Mouse (Mus musculus): ENCODE measurements at regions not wholly inside any gene's neighbourhood (a gene's known extent, or its start where the extent isn't known, plus 50 kb on each side); places are given as distances from the start of the nearest gene placed in this dataset.

DNA sequence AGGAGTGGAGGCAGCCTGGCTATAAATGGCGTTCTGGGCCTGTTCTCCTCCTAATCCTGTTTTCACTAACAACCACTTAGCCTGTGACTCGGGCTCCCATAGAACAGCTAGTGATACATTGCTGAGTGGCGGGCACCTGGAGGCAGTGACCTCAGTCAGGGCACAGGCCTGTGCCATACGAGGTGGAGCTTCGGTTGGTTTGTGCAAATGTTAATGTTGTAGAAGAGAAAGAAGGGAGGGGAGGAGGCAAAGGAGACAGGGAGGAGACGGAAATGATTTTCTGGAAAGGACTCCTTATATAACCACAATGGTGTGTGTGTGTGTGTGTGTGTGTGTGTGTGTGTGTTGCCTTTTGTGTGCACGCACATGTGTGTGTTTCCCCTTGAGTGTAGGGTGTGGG, 148.4 kb downstream of the Cd83 start:
- H3K4me2 ChIP-seq (ENCODE audit: low read length): no peak overlapping the region
- no peak overlapping the region for H3K27ac ChIP-seq
- no peaks in the 10 kb centered on the region for H3K9me3 ChIP-seq (replicated peaks; ENCODE audit: low read length)
- 0 out of 2 replicates have a peak, but pooled peaks cover 3% of the 10 kb centered on the region for H3K4me1 ChIP-seq (replicated peaks; ENCODE audit: insufficient read depth, low read length)
- no peak overlapping the region for H3K4me3 ChIP-seq (replicated peaks; ENCODE audit: low read depth, low read length)
- no peak for ATAC-seq (replicated peaks; ENCODE audit: low FRiP score, low read depth)
- TF ChIP-seq CTCF (IDR thresholded peaks at IDR 0.05; ENCODE audit: low read depth): no peak
- H3K36me3 ChIP-seq (ENCODE audit: insufficient read depth, low read length): no peaks in the 10 kb centered on the region
- no peak overlapping the region for H3K9ac ChIP-seq (ENCODE audit: low read depth, low read length)
- 53% methylated on average over 7 of the region's 7 CpGs for WGBS
- no peaks in the 10 kb centered on the region for H3K27me3 ChIP-seq (ENCODE audit: insufficient read depth, low read length)
- DNase-seq (ENCODE audit: low spot score): no peak

GRCm38 (mm10) chr13:43935284-43935683, 150.7 kb downstream of the Cd83 start:
- no peak for ATAC-seq (replicated peaks; ENCODE audit: low FRiP score, low read depth)
- no peak for TF ChIP-seq CTCF (IDR thresholded peaks at IDR 0.05; ENCODE audit: low read depth)
- 52% methylated on average over 6 of the region's 6 CpGs for WGBS
- H3K9me3 ChIP-seq (replicated peaks; ENCODE audit: low read length): no peaks in the 10 kb centered on the region
- no peaks in the 10 kb centered on the region for H3K27me3 ChIP-seq (ENCODE audit: insufficient read depth, low read length)
- DNase-seq (ENCODE audit: low spot score): peak; percentile 86
- no peak overlapping the region for H3K4me2 ChIP-seq (ENCODE audit: low read length)
- H3K9ac ChIP-seq (ENCODE audit: low read depth, low read length): no peak overlapping the region
- H3K4me1 ChIP-seq (replicated peaks; ENCODE audit: insufficient read depth, low read length): 0 out of 2 replicates have a peak, but pooled peaks cover 3% of the 10 kb centered on the region
- no peak overlapping the region for H3K27ac ChIP-seq
- H3K4me3 ChIP-seq (replicated peaks; ENCODE audit: low read depth, low read length): no peak overlapping the region
- no peaks in the 10 kb centered on the region for H3K36me3 ChIP-seq (ENCODE audit: insufficient read depth, low read length)

DNA sequence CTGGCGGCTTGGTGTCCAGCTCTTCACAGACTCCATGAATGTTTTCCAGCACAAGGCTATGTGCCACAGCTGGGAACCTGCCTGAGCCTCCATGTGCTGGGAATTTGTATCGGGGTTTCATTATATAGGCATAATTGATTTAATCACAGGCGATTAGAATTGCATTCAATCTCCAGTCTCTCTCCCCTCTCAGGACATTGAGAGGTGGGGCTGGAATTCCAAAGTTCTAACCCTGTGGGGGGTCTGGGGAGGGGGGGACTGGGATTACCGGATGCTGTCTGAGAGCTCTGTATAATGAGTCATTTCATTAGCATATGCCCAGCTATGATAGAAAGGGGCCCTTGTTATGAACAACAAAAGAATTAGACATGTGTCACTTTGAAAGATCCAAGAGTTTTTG, 151.9 kb downstream of the Cd83 start:
- WGBS: 69% methylated on average over 4 of the region's 4 CpGs
- H3K9ac ChIP-seq (ENCODE audit: low read depth, low read length): no peak overlapping the region
- no peak overlapping the region for H3K4me2 ChIP-seq (ENCODE audit: low read length)
- no peaks in the 10 kb centered on the region for H3K27me3 ChIP-seq (ENCODE audit: insufficient read depth, low read length)
- TF ChIP-seq CTCF (IDR thresholded peaks at IDR 0.05; ENCODE audit: low read depth): no peak
- no peaks in the 10 kb centered on the region for H3K36me3 ChIP-seq (ENCODE audit: insufficient read depth, low read length)
- H3K4me1 ChIP-seq (replicated peaks; ENCODE audit: insufficient read depth, low read length): no peaks in the 10 kb centered on the region
- DNase-seq (ENCODE audit: low spot score) (no peak), ATAC-seq (replicated peaks; ENCODE audit: low FRiP score, low read depth) (no peak)
- no peak overlapping the region for H3K4me3 ChIP-seq (replicated peaks; ENCODE audit: low read depth, low read length)
- H3K27ac ChIP-seq: no peak overlapping the region
- H3K9me3 ChIP-seq (replicated peaks; ENCODE audit: low read length): no peaks in the 10 kb centered on the region

GRCm38 (mm10) chr13:43938611-43939010, 154.0 kb downstream of the Cd83 start:
- 78% methylated on average over 7 of the region's 7 CpGs for WGBS
- TF ChIP-seq CTCF (IDR thresholded peaks at IDR 0.05; ENCODE audit: low read depth): no peak
- Histone ChIP-seq H3K4me3 (replicated peaks; ENCODE audit: low read depth, low read length) (no peak overlapping the region), H3K9ac (ENCODE audit: low read depth, low read length) (no peak overlapping the region), H3K9me3 (replicated peaks; ENCODE audit: low read length) (no peaks in the 10 kb centered on the region), H3K4me1 (replicated peaks; ENCODE audit: insufficient read depth, low read length) (no peaks in the 10 kb centered on the region), H3K27ac (no peak overlapping the region), H3K27me3 (ENCODE audit: insufficient read depth, low read length) (no peaks in the 10 kb centered on the region), H3K4me2 (ENCODE audit: low read length) (no peak overlapping the region), H3K36me3 (ENCODE audit: insufficient read depth, low read length) (no peaks in the 10 kb centered on the region)
- no peak for ATAC-seq (replicated peaks; ENCODE audit: low FRiP score, low read depth)
- DNase-seq (ENCODE audit: low spot score): no peak

DNA sequence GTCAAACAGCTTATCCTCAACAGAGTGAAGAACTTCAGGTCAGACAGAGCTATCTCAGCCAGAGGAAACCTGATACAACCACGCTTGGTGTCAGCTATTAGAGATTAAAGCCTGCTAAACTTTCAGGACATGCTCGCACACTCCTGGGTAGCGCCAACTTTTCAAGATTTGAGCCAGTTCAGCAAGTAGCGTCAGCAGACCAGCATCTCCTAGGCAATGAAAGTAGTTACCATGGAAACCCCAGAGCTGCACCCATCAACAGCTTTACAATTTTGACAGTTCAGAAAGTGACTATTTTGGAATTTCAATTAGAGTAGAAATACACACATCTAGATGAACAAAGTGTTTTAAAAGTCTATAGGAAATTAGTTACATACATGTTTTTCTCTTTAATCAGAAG, 154.8 kb downstream of the Cd83 start:
- H3K36me3 ChIP-seq (ENCODE audit: insufficient read depth, low read length): no peaks in the 10 kb centered on the region
- WGBS: 69% methylated on average over 4 of the region's 4 CpGs
- TF ChIP-seq CTCF (IDR thresholded peaks at IDR 0.05; ENCODE audit: low read depth): no peak
- H3K9ac ChIP-seq (ENCODE audit: low read depth, low read length): no peak overlapping the region
- H3K4me2 ChIP-seq (ENCODE audit: low read length): no peak overlapping the region
- no peak overlapping the region for H3K27ac ChIP-seq
- no peak for DNase-seq (ENCODE audit: low spot score)
- no peak for ATAC-seq (replicated peaks; ENCODE audit: low FRiP score, low read depth)
- H3K9me3 ChIP-seq (replicated peaks; ENCODE audit: low read length): no peaks in the 10 kb centered on the region
- no peak overlapping the region for H3K4me3 ChIP-seq (replicated peaks; ENCODE audit: low read depth, low read length)
- H3K27me3 ChIP-seq (ENCODE audit: insufficient read depth, low read length): no peaks in the 10 kb centered on the region
- H3K4me1 ChIP-seq (replicated peaks; ENCODE audit: insufficient read depth, low read length): no peaks in the 10 kb centered on the region

DNA sequence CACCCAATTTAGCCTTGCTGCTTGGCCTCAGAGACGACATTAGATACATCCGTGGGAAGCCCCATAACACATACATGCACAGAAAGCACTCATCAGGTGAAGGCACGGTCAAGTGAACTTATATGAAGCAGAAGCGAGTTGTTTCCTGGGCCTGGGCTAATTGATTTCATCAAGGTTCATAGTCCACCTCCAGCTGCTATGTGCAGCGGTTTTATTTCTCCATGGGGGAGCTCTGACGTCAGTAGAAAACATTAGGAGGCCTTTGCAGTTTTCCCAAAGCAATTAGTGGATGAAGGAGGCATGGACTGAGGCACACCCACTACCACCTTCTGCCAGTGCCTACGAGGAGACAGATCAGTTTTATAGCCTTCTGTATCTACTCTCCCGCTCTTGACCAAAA, 157.2 kb downstream of the Cd83 start:
- H3K36me3 ChIP-seq (ENCODE audit: insufficient read depth, low read length): no peaks in the 10 kb centered on the region
- WGBS: 44% methylated on average over 8 of the region's 8 CpGs
- no peak overlapping the region for H3K9ac ChIP-seq (ENCODE audit: low read depth, low read length)
- no peaks in the 10 kb centered on the region for H3K27me3 ChIP-seq (ENCODE audit: insufficient read depth, low read length)
- DNase-seq (ENCODE audit: low spot score) (peak; percentile 18), ATAC-seq (replicated peaks; ENCODE audit: low FRiP score, low read depth) (no peak)
- H3K4me3 ChIP-seq (replicated peaks; ENCODE audit: low read depth, low read length): no peak overlapping the region
- no peak overlapping the region for H3K27ac ChIP-seq
- no peaks in the 10 kb centered on the region for H3K9me3 ChIP-seq (replicated peaks; ENCODE audit: low read length)
- no peak for TF ChIP-seq CTCF (IDR thresholded peaks at IDR 0.05; ENCODE audit: low read depth)
- no peak overlapping the region for H3K4me2 ChIP-seq (ENCODE audit: low read length)
- no peaks in the 10 kb centered on the region for H3K4me1 ChIP-seq (replicated peaks; ENCODE audit: insufficient read depth, low read length)

GRCm38 (mm10) chr13:43948606-43949005, 164.0 kb downstream of the Cd83 start:
- TF ChIP-seq CTCF (IDR thresholded peaks at IDR 0.05; ENCODE audit: low read depth): no peak
- H3K9ac ChIP-seq (ENCODE audit: low read depth, low read length): no peak overlapping the region
- no peak overlapping the region for H3K4me2 ChIP-seq (ENCODE audit: low read length)
- ATAC-seq (replicated peaks; ENCODE audit: low FRiP score, low read depth) (no peak), DNase-seq (ENCODE audit: low spot score) (no peak)
- H3K27me3 ChIP-seq (ENCODE audit: insufficient read depth, low read length): no peaks in the 10 kb centered on the region
- H3K27ac ChIP-seq: no peak overlapping the region
- no peaks in the 10 kb centered on the region for H3K9me3 ChIP-seq (replicated peaks; ENCODE audit: low read length)
- no peak overlapping the region for H3K4me3 ChIP-seq (replicated peaks; ENCODE audit: low read depth, low read length)
- H3K36me3 ChIP-seq (ENCODE audit: insufficient read depth, low read length): no peaks in the 10 kb centered on the region
- 79% methylated on average over 3 of the region's 3 CpGs for WGBS
- H3K4me1 ChIP-seq (replicated peaks; ENCODE audit: insufficient read depth, low read length): no peaks in the 10 kb centered on the region

Measured in kidney, postnatal 0 days (tissue).